Mouse (Mus musculus) 3T3-L1 (cell line): ENCODE measurements around the gene Gm7735.
"Not testable (repeated sequence)": the region's sequence is repeated elsewhere in the genome, so short reads cannot be mapped to it uniquely, and the experiment has no call there.

Experiments
- DNase-seq: peaks from one replicate; pipeline ENCODE4 v3.0.0-alpha.2; 2015; ENCODE audit warnings: low read depth, low spot score

Gm7735 gene

GRCm38 (mm10) chr16:89169190-89169589 is at the start of gene Gm7735:
Gm7735 (plus strand) TSS chr16:89169490.
- DNase-seq: not testable (repeated sequence)

- DNase-seq: no peak
These were observed 28.7 kb upstream of the Gm7735 start, which contains the start of gene Gm6358 for GRCm38 (mm10) chr16:89140551-89140950. Gm6358 (plus strand) TSS chr16:89140851.

GRCm38 (mm10) chr16:89150786-89151185 is 18.5 kb upstream of the Gm7735 start, which contains the start of gene Gm10061:
Gm10061 (plus strand) TSS chr16:89151086.
- DNase-seq: no peak

- DNase-seq: no peak
These were observed 11.6 kb upstream of the Gm7735 start, which contains the start of gene Gm9789 for GRCm38 (mm10) chr16:89157652-89158051. Gm9789 (plus strand) TSS chr16:89157952.

- DNase-seq: no peak
These were observed 5.1 kb downstream of the Gm7735 start, which contains the start of gene 1110057P08Rik for GRCm38 (mm10) chr16:89174435-89174834. 1110057P08Rik (plus strand) TSS chr16:89174735.

- DNase-seq: no peak
These were observed 19.3 kb downstream of the Gm7735 start for GRCm38 (mm10) chr16:89188621-89189020.

- DNase-seq: no peak
These were observed 36.3 kb downstream of the Gm7735 start, which contains the start of gene Krtap20-2 for GRCm38 (mm10) chr16:89205561-89205960. Krtap20-2 (plus strand) TSS chr16:89205861.
